Mouse (Mus musculus) activated CD4-positive, CD25-positive, alpha-beta regulatory T cell, adult 4 months (primary cell): ENCODE data around the gene Robo2. TPM values are rescaled to one million over a fixed set of nuclear protein-coding genes. Genes with fewer than 3 reads are reported as not detected.

Experiments
- ATAC-seq: one replicate; pipeline ENCODE4 v1.8.0; 2017
- polyA plus RNA-seq, 2 experiments: library from polyadenylated mRNA; unstranded; fragments of 100-300 nt; shearing (Covaris generic); gene quantifications; one replicate each; pipeline ENCODE4 v1.2.1; 2017

Gene Robo2
- polyA plus RNA-seq, 2 experiments from 2014 or later, result 0.15 to 0.86 TPM

DNA sequence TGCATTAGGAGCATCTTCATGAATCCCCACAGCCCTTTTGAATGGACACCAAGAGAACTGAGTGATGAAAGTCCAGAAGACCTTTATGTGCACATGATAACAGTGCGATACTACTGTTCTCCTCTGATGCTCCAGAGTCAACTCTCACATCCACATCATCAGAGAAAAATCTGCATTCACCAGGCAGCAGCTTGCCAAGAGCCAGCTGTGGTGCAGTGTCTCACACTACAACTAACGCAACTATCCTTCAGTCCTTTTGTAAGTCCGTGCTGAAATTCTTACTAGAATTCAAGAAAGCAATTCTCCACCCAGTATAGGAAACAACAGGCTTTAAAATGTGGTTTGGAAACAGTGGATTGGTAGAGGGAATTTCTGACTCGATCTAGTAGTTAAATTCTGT, 481.3 kb downstream of the Robo2 start:
- no peak for ATAC-seq

DNA sequence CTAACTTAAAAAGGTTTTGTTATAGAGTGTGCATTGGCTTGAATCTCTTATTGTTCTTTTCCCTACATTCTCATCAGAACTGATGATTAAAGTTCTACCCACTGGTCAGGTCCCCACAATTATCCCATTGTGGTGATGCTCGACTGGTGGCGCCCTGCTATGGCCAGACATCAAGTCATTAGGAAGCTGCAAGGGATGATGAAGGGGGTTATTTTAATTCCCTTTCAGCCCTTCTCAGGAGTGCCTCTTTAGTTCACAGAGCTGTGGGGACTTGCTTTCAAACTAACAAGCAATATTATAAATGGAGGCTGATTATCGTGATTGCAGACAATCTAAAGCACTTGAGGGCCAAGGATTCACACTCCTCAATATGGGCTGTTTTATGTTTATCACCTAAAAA, 484.1 kb downstream of the Robo2 start:
- ATAC-seq, result no peak

DNA sequence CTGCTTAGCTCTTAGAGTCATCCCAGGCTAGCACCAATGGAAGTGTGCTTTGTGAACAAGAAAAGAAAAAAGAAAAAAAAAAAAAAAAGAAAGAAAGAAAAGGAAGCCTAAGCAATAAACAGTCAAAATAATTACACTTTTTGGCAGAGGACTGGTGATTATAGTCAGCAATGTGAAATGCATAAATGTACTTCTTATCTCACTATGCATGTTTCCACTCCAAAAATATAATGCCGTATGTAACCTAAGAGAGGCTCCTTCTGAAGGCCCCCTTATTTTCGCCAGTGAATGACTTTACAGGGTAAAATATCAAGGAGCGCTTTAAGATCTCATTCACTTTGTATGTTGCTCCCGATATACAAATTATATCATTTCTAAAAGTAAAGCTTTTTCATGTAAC, 496.2 kb downstream of the Robo2 start:
- no peak for ATAC-seq

DNA sequence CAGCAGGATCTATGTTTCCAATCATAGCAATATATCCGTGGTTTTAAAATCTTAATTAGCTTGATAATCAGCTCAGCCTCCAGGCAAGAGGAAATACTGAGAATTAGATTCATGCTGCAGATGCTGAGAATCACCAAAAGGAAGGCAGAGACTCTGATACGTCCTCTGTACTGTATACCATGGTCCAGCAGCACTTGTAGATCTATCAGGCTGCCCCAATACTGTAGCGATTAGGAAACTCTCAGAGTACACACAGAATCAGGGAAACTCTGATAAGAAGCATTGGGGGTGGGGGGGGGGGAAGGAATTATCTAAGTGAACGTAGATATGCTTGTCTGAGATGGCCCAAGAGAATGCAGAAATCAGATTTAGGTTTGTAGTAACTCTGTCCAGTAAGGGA, 496.7 kb downstream of the Robo2 start:
- ATAC-seq, result no peak

DNA sequence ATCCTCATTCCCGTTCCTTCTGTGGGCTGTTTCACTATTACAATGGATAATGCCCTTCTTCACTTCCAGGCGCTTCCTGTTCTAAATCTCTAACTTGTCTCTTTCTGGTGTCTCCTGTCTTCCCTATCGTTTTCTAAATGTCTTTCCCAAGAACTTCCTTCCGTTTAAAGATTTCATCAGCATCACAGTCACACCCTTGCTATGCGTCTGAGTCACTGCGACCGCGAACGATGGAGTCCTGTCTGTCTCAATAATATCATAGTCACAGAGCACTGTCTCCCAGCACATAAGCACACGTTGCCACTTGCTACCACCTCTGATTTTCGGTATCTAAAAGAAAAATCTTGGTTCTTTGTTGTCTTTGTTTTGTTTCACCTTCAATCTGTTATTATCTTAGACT, 503.1 kb downstream of the Robo2 start:
- ATAC-seq, result no peak

DNA sequence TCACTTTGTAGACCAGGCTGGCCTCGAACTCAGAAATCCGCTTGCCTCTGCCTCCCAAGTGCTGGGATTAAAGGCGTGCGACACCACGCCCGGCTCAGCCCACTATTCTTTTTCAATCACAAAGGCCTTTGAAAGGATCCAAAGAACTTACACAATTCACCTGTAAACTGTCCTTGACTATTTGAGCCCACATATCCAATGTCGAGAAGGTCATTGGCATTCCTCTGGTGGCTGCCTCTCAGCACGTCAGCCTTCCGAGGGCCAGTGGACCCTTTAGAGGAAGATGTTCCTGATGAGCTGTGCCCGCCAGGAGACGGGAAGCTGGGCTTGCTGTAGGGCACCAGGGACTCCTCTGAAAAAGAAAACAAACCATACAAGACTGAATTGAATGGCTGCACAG, 514.8 kb downstream of the Robo2 start:
- ATAC-seq, result no peak

DNA sequence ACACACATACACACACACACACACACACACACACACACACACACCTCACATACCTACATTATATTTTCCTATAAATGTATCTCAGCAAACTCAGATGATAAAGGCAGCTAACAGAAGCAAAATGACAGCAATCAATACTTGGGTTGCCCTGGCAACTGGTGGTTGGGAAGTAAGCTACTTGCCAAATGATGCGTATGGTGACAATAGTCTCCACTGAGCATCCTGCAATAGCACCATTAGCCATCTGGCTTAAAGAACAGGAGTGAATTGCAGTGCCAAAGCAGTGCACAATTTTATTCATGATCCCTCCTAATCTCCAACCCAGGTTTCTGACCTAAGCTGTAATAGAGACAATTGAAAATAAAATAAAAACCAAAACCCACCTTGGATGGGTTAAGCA, 529.7 kb downstream of the Robo2 start:
- ATAC-seq, result no peak

DNA sequence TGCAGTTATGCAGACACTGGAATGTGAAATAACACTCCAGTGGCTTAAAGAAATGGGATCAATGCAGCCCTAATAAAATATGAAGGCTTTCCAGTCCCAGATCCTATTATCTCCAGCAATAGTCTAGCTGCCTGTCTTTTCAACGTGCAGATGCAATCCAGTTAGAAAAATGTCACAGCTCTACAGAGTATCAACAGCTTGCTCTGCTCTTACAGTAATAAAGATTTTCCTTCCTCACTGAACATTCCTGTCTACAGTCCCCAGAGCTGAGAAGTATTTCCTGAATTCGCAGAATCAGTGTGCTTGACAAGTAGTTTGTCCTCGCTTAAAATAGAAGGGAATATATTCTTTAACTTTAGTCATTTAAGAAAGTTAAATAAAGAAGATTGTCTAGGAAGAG, 533.7 kb downstream of the Robo2 start:
- no peak for ATAC-seq

DNA sequence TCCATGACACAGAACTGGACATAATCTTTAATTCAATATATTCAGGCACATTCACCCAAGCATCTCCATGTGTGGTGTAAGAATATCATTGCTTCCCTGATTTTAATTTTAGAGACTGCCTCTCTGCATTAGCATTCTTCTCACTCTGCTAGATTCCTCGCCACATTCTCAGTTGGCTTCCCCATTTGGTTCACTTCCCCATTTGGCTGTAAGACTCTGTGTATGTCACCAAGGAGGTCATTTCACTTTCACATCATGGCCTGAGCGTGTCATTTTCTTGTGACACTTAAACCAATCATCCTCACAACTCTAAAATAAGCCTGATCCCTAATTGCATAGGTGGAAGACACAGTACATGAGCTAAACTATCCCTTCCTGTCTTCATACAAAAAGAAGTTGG, 536.6 kb downstream of the Robo2 start:
- no peak for ATAC-seq

DNA sequence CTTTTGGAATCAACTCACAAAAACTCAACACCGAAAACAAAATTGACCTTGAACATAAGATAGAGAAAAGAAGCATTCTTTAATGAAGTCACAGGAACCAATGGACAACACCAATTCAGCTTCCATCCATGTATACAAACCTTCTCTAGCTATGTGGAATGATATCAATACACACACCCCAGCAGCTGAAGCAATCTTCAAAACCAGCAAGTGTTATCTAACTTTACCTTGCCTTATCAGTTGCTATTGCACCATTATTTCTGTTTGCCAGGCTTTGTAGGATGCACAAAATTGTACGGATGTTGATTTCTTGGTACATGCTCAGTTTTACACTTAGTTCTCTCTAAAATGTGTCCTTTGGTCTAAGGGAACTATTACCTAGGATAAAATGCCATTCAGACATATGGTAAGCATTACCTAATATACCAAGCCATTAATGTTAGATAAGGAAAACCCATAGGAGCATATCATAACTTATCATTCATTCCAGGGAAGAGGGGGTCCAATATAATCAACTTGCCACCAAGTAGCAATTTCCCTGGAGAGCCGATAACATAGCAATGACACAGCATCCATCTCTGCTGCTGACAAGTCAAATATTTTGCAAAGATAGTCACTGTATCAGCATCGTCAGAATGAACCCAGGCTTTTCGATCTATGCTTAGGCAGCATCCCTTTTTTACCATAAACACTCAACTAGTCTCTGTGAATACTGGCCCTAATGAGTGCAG, 537.6 kb downstream of the Robo2 start:
- no peak for ATAC-seq

DNA sequence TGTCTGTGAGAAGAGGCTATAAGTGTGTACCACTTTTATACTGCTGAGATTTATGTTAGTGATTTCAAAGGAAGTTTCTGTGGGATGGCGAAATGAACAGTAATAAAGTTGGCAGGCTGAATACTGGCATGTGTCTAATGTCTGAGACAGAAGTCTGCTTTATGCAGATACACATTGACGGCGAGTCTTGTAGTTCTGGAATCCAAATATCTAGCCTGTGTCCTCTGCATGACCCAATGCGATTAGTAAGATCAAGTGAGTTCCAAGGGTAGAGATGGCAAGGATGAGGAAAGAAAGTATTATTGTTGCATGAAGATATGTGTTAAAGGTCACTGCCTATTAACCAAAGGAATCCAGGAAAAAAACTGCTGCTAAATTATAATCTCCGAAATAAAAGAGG, 541.3 kb downstream of the Robo2 start:
- no peak for ATAC-seq

DNA sequence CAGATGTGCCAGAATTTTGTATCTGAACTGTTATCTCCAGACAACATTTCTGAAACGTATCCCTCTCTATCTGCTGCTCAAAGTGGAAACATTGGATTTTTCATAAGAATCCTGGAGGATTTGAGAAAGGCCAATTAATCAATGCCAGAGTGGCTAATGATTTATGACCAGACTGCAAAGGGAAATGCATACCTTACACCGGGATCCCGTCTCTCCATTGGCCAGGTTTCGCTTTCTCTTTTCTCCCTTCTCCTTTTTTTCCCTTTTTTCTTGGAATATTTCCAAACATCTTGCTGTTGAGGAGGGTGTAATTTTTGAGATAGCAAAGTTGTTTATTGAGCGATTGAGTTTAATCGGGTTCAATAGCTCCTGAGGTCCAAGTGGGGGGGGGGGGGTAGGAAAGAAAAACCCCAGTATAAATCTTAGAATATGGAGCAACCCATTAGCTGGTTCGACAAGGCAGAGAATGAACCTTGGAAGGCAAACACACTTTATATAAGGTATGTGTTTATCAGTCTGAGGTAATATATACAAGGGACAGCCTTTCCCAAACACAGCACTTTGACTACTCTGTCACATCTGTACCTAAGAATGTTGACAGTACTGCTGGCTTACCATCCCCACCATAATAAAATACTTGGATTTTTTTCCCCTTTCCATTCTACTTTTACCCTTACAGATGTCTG, 542.0 kb downstream of the Robo2 start:
- no peak for ATAC-seq

DNA sequence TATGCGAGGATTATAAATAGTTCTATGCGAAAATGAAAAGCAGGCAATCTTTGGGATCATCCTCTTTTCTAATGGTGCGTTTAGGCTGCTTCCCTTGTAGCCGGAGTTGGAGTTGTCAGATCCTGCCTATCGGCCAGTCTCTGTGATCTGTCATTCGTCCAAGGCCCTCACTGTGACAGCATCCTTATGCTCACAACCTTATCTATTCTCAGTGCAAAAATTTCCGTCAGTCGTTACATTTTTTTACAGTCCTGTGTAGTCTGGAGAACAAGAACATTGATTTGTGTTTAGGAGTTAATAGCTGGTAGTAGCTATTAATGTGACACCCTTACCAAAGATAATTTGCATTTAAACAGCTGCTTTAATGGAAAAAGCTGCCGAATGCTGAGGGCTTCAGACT, 547.0 kb downstream of the Robo2 start:
- ATAC-seq, result no peak

DNA sequence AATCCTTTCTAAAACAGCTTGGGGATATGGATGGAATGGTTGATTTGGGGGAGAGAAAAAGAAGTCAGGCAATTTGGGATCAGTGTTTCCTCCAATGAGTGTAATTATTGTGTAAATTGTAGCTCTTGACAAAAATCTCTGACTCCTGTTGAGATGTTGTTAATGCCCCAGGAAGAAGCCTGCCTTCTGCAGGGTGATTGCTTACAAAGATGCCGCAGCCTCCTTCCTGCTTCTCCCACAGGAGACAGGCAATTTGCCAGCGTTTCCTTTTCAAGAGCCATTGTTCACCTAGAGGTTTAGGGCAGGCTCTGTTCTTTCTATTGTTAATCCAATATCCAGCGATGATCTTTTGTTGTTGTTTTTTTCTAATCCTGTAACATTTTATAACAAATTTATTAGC, 547.9 kb downstream of the Robo2 start:
- ATAC-seq, result no peak

DNA sequence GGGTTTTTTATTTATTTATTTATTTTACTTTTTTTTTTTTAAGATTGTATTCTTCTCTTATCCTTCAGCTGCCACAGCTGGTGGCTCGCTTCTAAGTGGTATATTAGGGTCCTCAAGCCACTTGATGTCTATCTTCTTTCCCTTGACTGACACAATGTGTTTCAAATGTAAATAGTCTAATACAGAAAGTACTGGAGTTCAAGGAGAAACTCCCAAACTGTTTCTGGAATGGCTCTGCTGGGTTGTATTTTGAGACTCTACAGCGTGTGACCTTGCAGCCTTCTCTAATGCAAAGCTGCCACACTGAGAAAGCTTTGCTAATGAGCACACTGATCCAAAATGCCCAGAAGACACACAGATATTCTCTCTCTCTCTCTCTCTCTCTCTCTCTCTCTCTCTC, 552.9 kb downstream of the Robo2 start:
- no peak for ATAC-seq

DNA sequence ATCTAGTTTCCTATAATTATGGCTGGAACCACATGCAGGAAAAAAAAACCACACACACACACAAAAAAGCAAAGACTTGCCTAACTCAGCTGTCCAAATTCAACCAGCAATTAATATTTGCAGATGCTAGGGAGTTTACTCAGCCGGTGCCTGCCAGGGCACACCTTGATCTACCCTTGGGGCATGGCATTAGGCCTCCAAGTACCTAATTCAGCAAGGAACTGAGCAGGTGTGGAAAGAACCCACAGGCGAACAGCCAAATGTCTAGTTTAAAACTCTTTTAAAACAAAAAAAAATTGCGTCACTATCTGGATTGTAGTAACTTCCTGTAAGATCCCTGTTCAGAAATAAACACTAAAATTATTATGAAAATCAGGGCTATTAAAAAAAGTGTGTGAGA, 555.8 kb downstream of the Robo2 start:
- no peak for ATAC-seq
